Comparison of ENCODE assay signal across 8 mouse cellular contexts in the genomic region with DNA sequence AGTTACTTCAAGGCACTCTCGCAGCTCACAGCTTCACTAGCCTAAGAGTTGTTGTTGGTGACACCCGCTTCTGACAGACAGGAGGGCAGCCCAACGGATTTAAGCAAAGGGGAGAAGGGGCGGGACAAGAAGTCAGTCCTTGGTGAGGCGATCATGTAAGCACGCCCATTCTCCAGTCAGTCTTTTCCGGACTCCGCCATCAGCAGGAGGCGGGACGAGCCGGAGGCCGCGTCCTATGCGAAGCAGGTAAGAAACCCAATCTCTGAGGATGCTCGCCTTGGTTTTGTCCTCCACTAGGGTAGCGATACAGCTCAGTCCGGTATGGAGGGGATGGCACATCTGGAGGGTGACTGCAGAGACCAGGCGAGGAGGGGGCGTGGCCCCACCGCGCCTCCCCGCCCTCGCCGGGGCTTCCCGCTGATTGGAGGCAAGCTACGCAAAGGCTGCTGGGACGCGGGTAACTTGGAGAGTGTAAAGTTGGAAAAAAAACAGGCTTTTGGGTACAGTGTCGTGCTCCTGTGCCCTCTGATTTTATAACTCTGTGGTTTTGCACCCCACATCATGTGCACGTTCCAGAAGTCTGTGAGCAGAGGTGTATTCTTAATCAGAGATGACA. TPM values are rescaled to one million over a fixed set of nuclear protein-coding genes. Genes with fewer than 3 reads are reported as not detected.
A peak's percentile ranks its signal among the peaks of the same experiment; 100 is the strongest.
DNase-seq lines count a peak whose midpoint lies in the region; ATAC-seq lines count a peak whose summit lies in the region.

Gene Btd (plus strand): TSS at position 139 of the 616 bp plus-strand sequence.
Gene Hacl1 (minus strand): TSS at position 397 of the 616 bp plus-strand sequence.

- H3K4me3 ChIP-seq in heart, embryonic 14.5 days (ENCODE audit: control insufficient read depth in 1 of 2, insufficient read depth in 1 of 2, low read depth in 1 of 2, low read length in 2 of 2) = peak within 1 kb of the TSS; percentile 53 to 98
- peak within 1 kb of the TSS; percentile 79 for H3K4me3 ChIP-seq in liver, embryonic 15.5 days (replicated peaks)
- H3K4me3 ChIP-seq in neural tube, embryonic 12.5 days = peak within 1 kb of the TSS; percentile 64

- H3K4me1 ChIP-seq in heart, embryonic 14.5 days (ENCODE audit: control insufficient read depth in 2 of 2, insufficient read depth in 2 of 2, low read length in 2 of 2) = peaks cover 0 to 11% of the 10 kb centered on the region in 2 experiments; a peak in 3 of 4 replicates
- H3K4me1 ChIP-seq in liver, embryonic 15.5 days (replicated peaks) = peaks cover 23% of the 10 kb centered on the region
- peaks cover 7% of the 10 kb centered on the region; the same call in 1 of the 2 replicates for H3K4me1 ChIP-seq in neural tube, embryonic 12.5 days

- peak within 1 kb of the TSS; percentile 73 for H3K9ac ChIP-seq in heart, embryonic 14.5 days (ENCODE audit: low read length)
- H3K9ac ChIP-seq in liver, embryonic 15.5 days = peak within 1 kb of the TSS; percentile 81
- peak within 1 kb of the TSS; percentile 65 for H3K9ac ChIP-seq in neural tube, embryonic 12.5 days

- under 1% methylated on average over 30 of the region's 30 CpGs for WGBS in heart, embryonic 14.5 days
- WGBS in liver, embryonic 15.5 days (ENCODE audit: insufficient replicate concordance) = under 1% methylated on average over 30 of the region's 30 CpGs
- WGBS in neural tube, embryonic 12.5 days = under 1% methylated on average over 30 of the region's 30 CpGs

- no peaks in the 10 kb centered on the region for H3K27me3 ChIP-seq in heart, embryonic 14.5 days (ENCODE audit: control insufficient read depth, insufficient read depth, low read length)
- no peaks in the 10 kb centered on the region for H3K27me3 ChIP-seq in liver, embryonic 15.5 days
- no peaks in the 10 kb centered on the region for H3K27me3 ChIP-seq in neural tube, embryonic 12.5 days (replicated peaks)

- H3K27ac ChIP-seq in heart, embryonic 14.5 days (replicated peaks in 1 of 2; ENCODE audit: control insufficient read depth in 1 of 2, insufficient read depth in 1 of 2, low read depth in 2 of 2, low read length in 2 of 2) = peak within 1 kb of the TSS; percentile 64 to 92
- H3K27ac ChIP-seq in liver, embryonic 15.5 days (replicated peaks) = peak within 1 kb of the TSS; percentile 92
- H3K27ac ChIP-seq in neural tube, embryonic 12.5 days = no peak within 1 kb of the TSS

- peak within 1 kb of the TSS; percentile 78 for H3K4me2 ChIP-seq in heart, embryonic 14.5 days (ENCODE audit: low read length)
- peak within 1 kb of the TSS; percentile 93 for H3K4me2 ChIP-seq in liver, embryonic 15.5 days
- peak within 1 kb of the TSS; percentile 90 for H3K4me2 ChIP-seq in neural tube, embryonic 12.5 days (replicated peaks)

- DNase-seq in CD8-positive naive resting alpha-beta T cell, adult 2 months (ENCODE audit: low read depth in 2 of 2, low spot score in 2 of 2) = peak; percentile 85 to 89
- DNase-seq in c-Kit-negative CD71-positive TER-119-positive erythroid progenitor cells, embryonic 14.5 days (ENCODE audit: low read depth, low spot score) = peak; percentile 91
- peak; percentile 94 for DNase-seq in fibroblast of lung, adult 2 months (ENCODE audit: low read depth)
- peak; percentile 94 for DNase-seq in kidney, postnatal 14 days
- DNase-seq in telencephalon, adult 2 months (ENCODE audit: low read depth, low spot score) = peak; percentile 93

- ATAC-seq in heart, embryonic 14.5 days (ENCODE audit: insufficient number of reproducible peaks, insufficient read depth, low FRiP score, low read depth) = peak; percentile 97
- ATAC-seq in liver, embryonic 15.5 days (ENCODE audit: insufficient read depth) = peak; percentile 97
- peak; percentile 96 for ATAC-seq in neural tube, embryonic 12.5 days (ENCODE audit: low FRiP score, low read depth)

- H3K36me3 ChIP-seq in heart, embryonic 14.5 days (ENCODE audit: control insufficient read depth, insufficient read depth, low read length) = no peaks in the 10 kb centered on the region
- H3K36me3 ChIP-seq in liver, embryonic 15.5 days (replicated peaks) = no peaks in the 10 kb centered on the region
- no peaks in the 10 kb centered on the region for H3K36me3 ChIP-seq in neural tube, embryonic 12.5 days

- H3K9me3 ChIP-seq in heart, embryonic 14.5 days (ENCODE audit: control insufficient read depth, low read length) = no peaks in the 10 kb centered on the region
- H3K9me3 ChIP-seq in liver, embryonic 15.5 days (replicated peaks) = no peaks in the 10 kb centered on the region
- H3K9me3 ChIP-seq in neural tube, embryonic 12.5 days = no peaks in the 10 kb centered on the region

RNA-seq across cellular contexts. Expression of gene Btd, which starts in this region (rescaled TPM):
- polyA plus RNA-seq in heart, embryonic 14.5 days (2014; fragmentation: Nextera tagmentation; extraction: Ambion mirVana) = 20.6 and 22.3 TPM in 2 replicates
- polyA plus RNA-seq in liver, embryonic 15.5 days (2015; fragmentation: Nextera tagmentation; extraction: Ambion mirVana) = 11.6 and 13.2 TPM in 2 replicates
- 16.0 and 16.1 TPM in 2 replicates for polyA plus RNA-seq in neural tube, embryonic 12.5 days (2016; fragmentation: Nextera tagmentation; extraction: Ambion mirVana)

RNA-seq across cellular contexts. Expression of gene Hacl1, which starts in this region (rescaled TPM):
- polyA plus RNA-seq in heart, embryonic 14.5 days (2014; fragmentation: Nextera tagmentation; extraction: Ambion mirVana) = 12.1 and 14.3 TPM in 2 replicates
- 11.4 and 12.7 TPM in 2 replicates for polyA plus RNA-seq in liver, embryonic 15.5 days (2015; fragmentation: Nextera tagmentation; extraction: Ambion mirVana)
- polyA plus RNA-seq in neural tube, embryonic 12.5 days (2016; fragmentation: Nextera tagmentation; extraction: Ambion mirVana) = 7.8 and 8.1 TPM in 2 replicates
